Mouse (Mus musculus) MEL (cell line): ENCODE measurements around the gene Pias3. TPM values are rescaled to one million over a fixed set of nuclear protein-coding genes. Genes with fewer than 3 reads are reported as not detected.

Experiments
- DNase-seq: peaks from one replicate; pipeline ENCODE4 v3.0.0; 2011; ENCODE audit warnings: low read depth, low spot score
- H3K27ac ChIP-seq: 2 replicates; pipeline ENCODE4 v1.5.1; 2012; ENCODE audit warnings: low read depth, mild to moderate bottlenecking, control low read depth, low read length, moderate library complexity; ENCODE audit not compliant: control insufficient read depth
- H3K27me3 ChIP-seq, 2 experiments: fragments of 150-350 bp in 1 of 2; sonication (generic) in 1 of 2; 2 replicates each; pipeline ENCODE4 v1.6.1; 2012; ENCODE audit warnings: low read length in 2 of 2, mild to moderate bottlenecking in 2 of 2, improper control_type of control experiment in 1 of 2, moderate library complexity in 1 of 2; ENCODE audit not compliant: insufficient read depth in 2 of 2, control insufficient read depth in 1 of 2
- H3K36me3 ChIP-seq, 2 experiments: 2 replicates each; pipeline ENCODE4 v1.6.1; 2012 to 2014; ENCODE audit warnings: low read length in 2 of 2, improper control_type of control experiment in 1 of 2, inconsistent platforms in 1 of 2, mild to moderate bottlenecking in 1 of 2; ENCODE audit not compliant: insufficient read depth in 2 of 2, control insufficient read depth in 1 of 2
- H3K4me1 ChIP-seq, 2 experiments: fragments of 150-350 bp in 1 of 2; sonication (generic) in 1 of 2; 2 replicates each; pipeline ENCODE4 v1.6.1; 2012; ENCODE audit warnings: low read length in 2 of 2, improper control_type of control experiment in 1 of 2, mild to moderate bottlenecking in 1 of 2; ENCODE audit not compliant: insufficient read depth in 2 of 2, control insufficient read depth in 1 of 2
- H3K4me3 ChIP-seq, 2 experiments: fragments of 150-350 bp in 1 of 2; sonication (generic) in 1 of 2; 2 replicates each; pipeline ENCODE4 v1.5.1; 2012; ENCODE audit warnings: low read depth in 2 of 2, low read length in 2 of 2, mild to moderate bottlenecking in 2 of 2, moderate library complexity in 2 of 2, control low read depth in 1 of 2, improper control_type of control experiment in 1 of 2; ENCODE audit not compliant: control insufficient read depth in 1 of 2, insufficient read depth in 1 of 2
- H3K79me2 ChIP-seq: 2 replicates; pipeline ENCODE4 v1.6.1; 2012; ENCODE audit warnings: mild to moderate bottlenecking, low read length, moderate library complexity; ENCODE audit not compliant: control insufficient read depth, poor library complexity, insufficient read depth
- H3K9ac ChIP-seq: 2 replicates; pipeline ENCODE4 v1.6.1; 2012; ENCODE audit warnings: low read depth, mild to moderate bottlenecking, control low read depth, low read length, moderate library complexity; ENCODE audit not compliant: control insufficient read depth, poor library complexity, severe bottlenecking
- H3K9me3 ChIP-seq: fragments of 150-350 bp; sonication (generic); replicated peaks from 2 replicates; pipeline ENCODE4 v1.6.1; 2012; ENCODE audit warnings: mild to moderate bottlenecking, low read length, improper control_type of control experiment, moderate library complexity; ENCODE audit not compliant: insufficient read depth
- BHLHE40 ChIP-seq: IDR thresholded peaks from 2 replicates; pipeline ENCODE4 v1.6.1; 2012; ENCODE audit warnings: low read depth, mild to moderate bottlenecking, inconsistent platforms, low read length, improper control_type of control experiment, borderline replicate concordance
- CHD1 ChIP-seq: IDR thresholded peaks from 2 replicates; pipeline ENCODE4 v1.6.1; 2012; ENCODE audit warnings: low read depth, mild to moderate bottlenecking, inconsistent platforms, low read length, improper control_type of control experiment
- CTCF ChIP-seq, 3 experiments: IDR thresholded peaks in 2 of 3; conservative IDR thresholded peaks in 1 of 3; 2 replicates each; pipeline ENCODE4 v1.5.1; 2011 to 2012; ENCODE audit warnings: low read length in 3 of 3, low read depth in 2 of 3, mild to moderate bottlenecking in 2 of 3, improper control_type of control experiment in 1 of 3, inconsistent platforms in 1 of 3, mixed read lengths in 1 of 3, moderate library complexity in 1 of 3; ENCODE audit not compliant: control insufficient read depth in 1 of 3, insufficient read depth in 1 of 3, poor library complexity in 1 of 3, severe bottlenecking in 1 of 3
- E2F4 ChIP-seq: IDR thresholded peaks from 2 replicates; pipeline ENCODE4 v1.6.1; 2011; ENCODE audit warnings: low read depth, low read length, improper control_type of control experiment, borderline replicate concordance
- ELF1 ChIP-seq: IDR thresholded peaks from 2 replicates; pipeline ENCODE4 v1.6.1; 2014; ENCODE audit warnings: low read depth, mild to moderate bottlenecking, inconsistent platforms, low read length, improper control_type of control experiment, moderate library complexity
- EP300 ChIP-seq, 2 experiments: IDR thresholded peaks; 2 replicates each; pipeline ENCODE4 v1.6.1; 2011; ENCODE audit warnings: improper control_type of control experiment in 2 of 2, low read length in 2 of 2, low read depth in 1 of 2, mild to moderate bottlenecking in 1 of 2
- ETS1 ChIP-seq: IDR thresholded peaks from 2 replicates; pipeline ENCODE4 v1.6.1; 2012; ENCODE audit warnings: low read depth, mild to moderate bottlenecking, inconsistent platforms, low read length, improper control_type of control experiment, moderate library complexity
- GABPA ChIP-seq: IDR thresholded peaks from 2 replicates; pipeline ENCODE4 v1.6.1; 2012; ENCODE audit warnings: low read depth, mild to moderate bottlenecking, inconsistent platforms, low read length, improper control_type of control experiment, moderate library complexity
- GATA1 ChIP-seq: IDR thresholded peaks from 2 replicates; pipeline ENCODE4 v1.6.1; 2011; ENCODE audit warnings: low read depth, low read length, improper control_type of control experiment
- HCFC1 ChIP-seq: IDR thresholded peaks from 2 replicates; pipeline ENCODE4 v1.6.1; 2012; ENCODE audit warnings: low read depth, mild to moderate bottlenecking, inconsistent platforms, low read length, improper control_type of control experiment, moderate library complexity
- JUND ChIP-seq: IDR thresholded peaks from 2 replicates; pipeline ENCODE4 v1.6.1; 2011; ENCODE audit warnings: low read depth, mild to moderate bottlenecking, improper control_type of control experiment, low read length
- KAT2A ChIP-seq: conservative IDR thresholded peaks from 2 replicates; pipeline ENCODE4 v1.6.1; 2012; ENCODE audit warnings: low read depth, low read length, improper control_type of control experiment, inconsistent platforms
- MAFK ChIP-seq: IDR thresholded peaks from 2 replicates; pipeline ENCODE4 v1.6.1; 2011; ENCODE audit warnings: low read depth, mild to moderate bottlenecking, low read length, improper control_type of control experiment, borderline replicate concordance
- MAZ ChIP-seq: IDR thresholded peaks from 2 replicates; pipeline ENCODE4 v1.6.1; 2012; ENCODE audit warnings: low read depth, mild to moderate bottlenecking, inconsistent platforms, low read length, improper control_type of control experiment
- MEF2A ChIP-seq: IDR thresholded peaks from 2 replicates; pipeline ENCODE4 v1.6.1; 2014; ENCODE audit warnings: low read depth, mild to moderate bottlenecking, inconsistent platforms, low read length, improper control_type of control experiment; ENCODE audit not compliant: poor library complexity, insufficient replicate concordance, severe bottlenecking; ENCODE audit errors: extremely low read depth
- MYB ChIP-seq: IDR thresholded peaks from 2 replicates; pipeline ENCODE4 v1.6.1; 2011; ENCODE audit warnings: mild to moderate bottlenecking, low read depth, low read length, improper control_type of control experiment
- MYC ChIP-seq: IDR thresholded peaks from 2 replicates; pipeline ENCODE4 v1.6.1; 2011; ENCODE audit warnings: low read depth, mild to moderate bottlenecking, low read length, improper control_type of control experiment, moderate library complexity
- POLR2AphosphoS5 ChIP-seq: IDR thresholded peaks from 2 replicates; pipeline ENCODE4 v1.6.1; 2012; ENCODE audit warnings: low read depth, borderline replicate concordance, mild to moderate bottlenecking, inconsistent platforms, low read length, moderate library complexity, mixed read lengths
- RCOR1 ChIP-seq: IDR thresholded peaks from 2 replicates; pipeline ENCODE4 v1.6.1; 2012; ENCODE audit warnings: low read depth, mild to moderate bottlenecking, inconsistent platforms, low read length, improper control_type of control experiment
- SIN3A ChIP-seq: IDR thresholded peaks from 2 replicates; pipeline ENCODE4 v1.6.1; 2012; ENCODE audit warnings: low read length, improper control_type of control experiment, inconsistent platforms
- SMC3 ChIP-seq: IDR thresholded peaks from 2 replicates; pipeline ENCODE4 v1.6.1; 2011; ENCODE audit warnings: low read depth, low read length, improper control_type of control experiment
- TAL1 ChIP-seq: IDR thresholded peaks from 2 replicates; pipeline ENCODE4 v1.6.1; 2012; ENCODE audit warnings: mild to moderate bottlenecking, inconsistent platforms, low read length, moderate library complexity, mixed read lengths
- TBP ChIP-seq: IDR thresholded peaks from 2 replicates; pipeline ENCODE4 v1.8.0; 2011; ENCODE audit warnings: low read depth, low read length, improper control_type of control experiment
- TCF12 ChIP-seq: IDR thresholded peaks from 2 replicates; pipeline ENCODE4 v1.6.1; 2014; ENCODE audit warnings: low read depth, mild to moderate bottlenecking, inconsistent platforms, low read length, improper control_type of control experiment, moderate library complexity
- UBTF ChIP-seq: IDR thresholded peaks from 2 replicates; pipeline ENCODE4 v1.6.1; 2012; ENCODE audit warnings: low read depth, mild to moderate bottlenecking, inconsistent platforms, low read length, improper control_type of control experiment, moderate library complexity, borderline replicate concordance; ENCODE audit not compliant: insufficient read depth
- USF1 ChIP-seq: IDR thresholded peaks from 2 replicates; pipeline ENCODE4 v1.6.1; 2014; ENCODE audit warnings: low read depth, mild to moderate bottlenecking, inconsistent platforms, low read length, improper control_type of control experiment, moderate library complexity
- USF2 ChIP-seq, 2 experiments: IDR thresholded peaks; 2 replicates each; pipeline ENCODE4 v1.6.1; 2011 to 2012; ENCODE audit warnings: improper control_type of control experiment in 2 of 2, low read length in 2 of 2, borderline replicate concordance in 1 of 2, inconsistent platforms in 1 of 2, low read depth in 1 of 2, mild to moderate bottlenecking in 1 of 2; ENCODE audit not compliant: insufficient read depth in 1 of 2
- ZC3H11A ChIP-seq: IDR thresholded peaks from 2 replicates; pipeline ENCODE4 v1.6.1; 2012; ENCODE audit warnings: low read depth, mild to moderate bottlenecking, inconsistent platforms, low read length, improper control_type of control experiment
- ZKSCAN1 ChIP-seq: IDR thresholded peaks from 2 replicates; pipeline ENCODE4 v1.6.1; 2012; ENCODE audit warnings: low read depth, mild to moderate bottlenecking, inconsistent platforms, low read length, improper control_type of control experiment, moderate library complexity
- ZMIZ1 ChIP-seq: IDR thresholded peaks from 2 replicates; pipeline ENCODE4 v1.6.1; 2012; ENCODE audit warnings: low read depth, mild to moderate bottlenecking, inconsistent platforms, low read length, improper control_type of control experiment, moderate library complexity
- ZNF384 ChIP-seq: IDR thresholded peaks from 2 replicates; pipeline ENCODE4 v1.6.1; 2012; ENCODE audit warnings: low read depth, mild to moderate bottlenecking, inconsistent platforms, low read length, improper control_type of control experiment
- polyA plus RNA-seq, 2 experiments: library from polyadenylated mRNA; stranded (reverse) in 1 of 2; unstranded in 1 of 2; fragments of >175 nt in 1 of 2; fragments of >200 nt in 1 of 2; gene quantifications; 2 replicates each; pipeline versions ENCODE4 v1.2.1 to v1.2.4; 2012; ENCODE audit warnings: low replicate concordance in 2 of 2, low read depth in 1 of 2; ENCODE audit not compliant: insufficient read length in 2 of 2, insufficient read depth in 1 of 2, missing spikeins in 1 of 2
- total RNA-seq: library from RNA; depleted of rRNA; stranded (reverse); fragments of 300-350 nt; gene quantifications from 2 replicates; pipeline ENCODE4 v1.2.3, GENCODE M21; 2012

Gene Pias3
- total and polyA plus RNA-seq, 3 experiments: 5.9 to 26.8 TPM; not detected in 1

- TF ChIP-seq TBP: peak; percentile 92
- TF ChIP-seq MAFK: no peak
- TF ChIP-seq E2F4: no peak
Measured at GRCm38 (mm10) chr3:96727343-96727827, 31.2 kb downstream of the Pias3 start, which contains the start of the genes Polr3c and Rnf115 (continued).

DNA sequence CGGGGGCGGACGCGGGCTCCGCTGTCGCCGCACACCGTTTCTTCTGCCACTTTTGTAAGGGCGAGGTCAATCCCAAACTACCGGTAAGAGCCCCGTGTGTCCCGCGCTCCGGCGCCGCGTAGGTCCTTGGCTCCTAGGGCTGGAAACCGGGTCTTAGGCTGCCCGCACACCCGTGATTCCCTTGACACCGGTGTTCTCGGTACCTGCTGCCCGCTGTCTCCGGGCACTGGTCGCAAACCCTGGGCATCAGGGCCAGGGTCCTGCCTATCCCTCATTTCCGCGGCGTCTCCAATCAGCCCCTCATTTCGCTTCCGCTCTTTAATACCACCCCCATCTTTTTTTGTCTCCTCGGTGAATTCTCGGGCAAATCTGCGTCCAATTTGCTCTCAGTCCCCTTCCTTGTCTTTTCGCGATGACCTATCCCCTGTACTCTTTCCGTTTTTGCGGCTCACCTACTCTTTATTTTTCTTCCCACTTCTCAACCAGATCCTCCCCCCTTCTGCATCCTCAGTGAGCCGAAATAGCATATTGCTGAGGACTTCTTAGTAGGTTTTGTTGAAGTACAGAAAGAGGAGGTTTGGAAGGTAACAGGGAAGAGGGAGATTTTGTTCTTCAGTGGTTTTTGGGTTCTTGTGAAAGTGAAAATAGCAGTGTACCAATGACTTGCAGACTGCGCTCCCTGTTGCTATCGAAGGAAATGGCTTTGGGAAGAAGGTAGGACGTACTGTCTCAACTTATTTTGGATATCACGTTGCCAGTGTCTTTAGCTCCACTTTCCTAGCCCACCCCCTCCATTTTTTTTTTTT lies 31.8 kb downstream of the Pias3 start:
- Histone ChIP-seq H3K27me3 (no peaks in the 10 kb centered on the region), H3K4me3 (peak overlapping the region; percentile 95 to 97), H3K36me3 (peaks cover 0 to 22% of the 10 kb centered on the region in 2 experiments; a peak in 2 of 4 replicates), H3K9me3 (no peaks in the 10 kb centered on the region), H3K27ac (peak overlapping the region; percentile 77), H3K4me1 (peaks cover 5 to 19% of the 10 kb centered on the region in 2 experiments), H3K79me2 (peaks cover 56% of the 10 kb centered on the region), H3K9ac (peak overlapping the region; percentile 85)
- peak; percentile 86 for DNase-seq
- peak; percentile 89 for TF ChIP-seq SIN3A
- no peak for TF ChIP-seq SMC3
- no peak for TF ChIP-seq POLR2AphosphoS5
- TF ChIP-seq ZKSCAN1: peak; percentile 36; the same call in 1 of the 2 replicates
- TF ChIP-seq CHD1: 0 out of 2 replicates have a peak, but pooled peaks have one; percentile 44
- peak; percentile 80; the same call in 1 of the 2 replicates for TF ChIP-seq UBTF
- peak; percentile 38 for TF ChIP-seq ELF1
- TF ChIP-seq ZNF384: peak; percentile 79
- no peak for TF ChIP-seq ZMIZ1
- TF ChIP-seq BHLHE40: no peak
- TF ChIP-seq RCOR1: peak; percentile 52; the same call in 1 of the 2 replicates
- TF ChIP-seq KAT2A: no peak
- peak; percentile 56; the same call in 1 of the 2 replicates for TF ChIP-seq TBP
- TF ChIP-seq GATA1: no peak
- TF ChIP-seq E2F4: no peak
- no peak for TF ChIP-seq GABPA
- no peak for TF ChIP-seq CTCF (IDR thresholded peaks at IDR 0.05 in 2 of 3, conservative IDR thresholded peaks at IDR 0.05 in 1 of 3; ENCODE audit: control insufficient read depth in 1 of 3, insufficient read depth in 1 of 3, low read depth in 2 of 3, low read length in 3 of 3, poor library complexity in 1 of 3, severe bottlenecking in 1 of 3)
- TF ChIP-seq MAFK: no peak
- TF ChIP-seq ZC3H11A: no peak
- TF ChIP-seq MYB: no peak; the same call in 1 of the 2 replicates
- 0 out of 2 replicates have a peak, but pooled peaks have one; percentile 28 for TF ChIP-seq MYC
- 0 out of 2 replicates have a peak, but pooled peaks have one; percentile 20 for TF ChIP-seq ETS1
- TF ChIP-seq JUND: no peak
- TF ChIP-seq USF1: peak; percentile 18; the same call in 1 of the 2 replicates
- TF ChIP-seq TAL1: no peak
- TF ChIP-seq MAZ: no peak
- TF ChIP-seq MEF2A: no peak
- peak; percentile 65 for TF ChIP-seq HCFC1
- no peak for TF ChIP-seq USF2 (IDR thresholded peaks at IDR 0.05; ENCODE audit: borderline replicate concordance in 1 of 2, insufficient read depth in 1 of 2, low read depth in 1 of 2, low read length in 2 of 2)
- TF ChIP-seq EP300 (IDR thresholded peaks at IDR 0.05; ENCODE audit: low read depth in 1 of 2, low read length in 2 of 2): peak; percentile 4 to 9; a peak in 2 of 4 replicates
- peak; percentile 22; the same call in 1 of the 2 replicates for TF ChIP-seq TCF12
